Mouse (Mus musculus) cortical plate, adult 2 months (tissue): ENCODE measurements around the gene Olfr742.

Experiments
- CTCF ChIP-seq: fragments of 200-500 bp; IDR thresholded peaks from 2 replicates; pipeline ENCODE4 v1.5.1; 2011; ENCODE audit warnings: mild to moderate bottlenecking, control low read depth, low read length; ENCODE audit not compliant: insufficient read depth; ENCODE audit errors: extremely low read depth
- POLR2A ChIP-seq: fragments of 200-500 bp; IDR thresholded peaks from 2 replicates; pipeline ENCODE4 v1.6.1; 2011; ENCODE audit warnings: mild to moderate bottlenecking, low read length, control low read depth; ENCODE audit not compliant: insufficient read depth; ENCODE audit errors: extremely low read depth

DNA sequence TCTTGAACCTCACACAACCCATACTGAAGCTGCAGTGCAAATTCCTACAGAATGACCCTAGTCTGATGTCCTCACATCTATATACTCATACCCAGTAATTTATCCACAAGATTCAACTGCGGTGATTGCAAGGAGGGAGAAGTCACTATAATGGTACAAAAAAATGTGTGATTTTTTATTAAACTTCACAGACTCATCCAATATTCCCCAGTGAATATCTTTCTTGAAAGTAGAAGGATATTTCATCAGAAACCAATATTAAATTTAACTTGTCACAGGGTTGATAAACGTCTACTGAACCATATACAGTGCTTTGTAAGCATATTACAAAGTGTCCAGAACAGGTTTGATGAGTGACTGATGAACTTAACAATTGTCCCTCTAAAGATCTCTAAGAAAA, 31.0 kb upstream of the Olfr742 start, which contains the start of gene Olfr741:
- TF ChIP-seq CTCF: no peak
- TF ChIP-seq POLR2A: no peak
